Mouse (Mus musculus) cerebellum, adult (tissue): Measurements from ENCODE around the gene Gstt3.

ENCODE experiments used
- ATAC-seq: cut with Nextera tagmentation; 2 replicates; pipeline ENCODE4 v1.9.2; 2017; ENCODE audit warnings: mild to moderate bottlenecking, moderate library complexity, mixed read lengths; ENCODE audit not compliant: insufficient number of reproducible peaks, low FRiP score, low TSS enrichment

Gene Gstt3

DNA sequence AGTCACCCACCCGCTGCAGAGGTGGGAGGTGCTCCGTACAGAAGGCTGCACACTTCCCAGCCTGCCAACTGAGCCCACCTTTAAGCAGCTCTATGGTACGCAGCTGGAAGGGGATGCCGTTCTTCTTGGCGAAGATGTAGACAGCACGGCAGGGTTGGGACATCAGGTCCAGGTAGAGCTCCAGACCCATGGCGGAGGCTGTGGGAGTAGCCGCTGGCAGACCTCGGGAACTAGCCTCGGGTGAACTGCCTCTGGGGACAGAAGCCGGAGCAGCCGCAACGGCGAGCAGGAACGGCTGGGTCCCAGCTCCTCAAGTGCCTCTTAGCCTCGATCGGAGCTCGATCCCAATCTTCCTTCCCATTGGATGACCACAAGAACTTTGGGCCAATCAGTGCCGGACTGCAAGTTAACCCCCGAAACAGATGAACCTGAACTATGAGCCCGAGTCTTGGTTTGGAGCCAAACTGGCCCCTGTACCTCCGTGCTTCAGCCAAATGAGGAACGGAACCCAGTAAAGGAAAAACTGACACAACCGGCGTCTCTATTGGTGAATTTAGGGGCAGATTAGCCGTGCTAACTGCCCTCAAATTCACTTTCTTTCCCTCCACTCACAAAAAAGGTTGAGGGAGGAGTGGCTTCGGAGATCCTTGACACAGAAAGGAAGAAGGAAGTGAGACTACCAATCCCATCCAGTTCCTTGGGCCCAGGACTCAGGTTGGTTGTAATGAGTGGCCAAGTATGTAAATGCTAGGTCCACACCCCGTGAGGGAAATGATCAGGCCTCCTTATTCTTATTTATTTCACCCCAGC is at the start of gene Gstt3, which contains the start of gene Gm20441:
TSS of gene Gstt3 (minus strand) at position 646 of the 810 bp plus-strand sequence.
TSS of gene Gm20441 (minus strand) at position 186 of the 810 bp plus-strand sequence.
- 0 out of 2 replicates have a peak, but pooled peaks have one; percentile 40 for ATAC-seq

DNA sequence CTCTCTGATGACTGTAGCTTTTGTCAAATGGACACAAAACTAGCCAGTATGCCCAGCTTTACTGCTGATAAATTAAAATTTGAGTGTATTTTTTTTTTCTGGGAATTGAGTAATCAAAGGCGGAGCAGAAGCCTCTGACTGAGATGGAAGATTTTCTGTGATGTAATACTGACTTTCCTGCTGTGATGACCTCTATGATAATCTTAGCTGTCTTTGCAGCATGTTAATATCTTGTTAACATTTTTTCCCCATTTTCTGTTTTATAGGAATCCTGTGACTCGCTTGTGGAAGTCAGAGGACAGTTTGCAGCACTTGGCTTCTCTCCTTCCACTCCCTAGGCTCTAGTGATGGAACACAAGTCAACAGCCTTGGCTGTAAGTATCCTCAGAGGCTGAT is 49.1 kb upstream of the Gstt3 start:
- ATAC-seq, result no peak

DNA sequence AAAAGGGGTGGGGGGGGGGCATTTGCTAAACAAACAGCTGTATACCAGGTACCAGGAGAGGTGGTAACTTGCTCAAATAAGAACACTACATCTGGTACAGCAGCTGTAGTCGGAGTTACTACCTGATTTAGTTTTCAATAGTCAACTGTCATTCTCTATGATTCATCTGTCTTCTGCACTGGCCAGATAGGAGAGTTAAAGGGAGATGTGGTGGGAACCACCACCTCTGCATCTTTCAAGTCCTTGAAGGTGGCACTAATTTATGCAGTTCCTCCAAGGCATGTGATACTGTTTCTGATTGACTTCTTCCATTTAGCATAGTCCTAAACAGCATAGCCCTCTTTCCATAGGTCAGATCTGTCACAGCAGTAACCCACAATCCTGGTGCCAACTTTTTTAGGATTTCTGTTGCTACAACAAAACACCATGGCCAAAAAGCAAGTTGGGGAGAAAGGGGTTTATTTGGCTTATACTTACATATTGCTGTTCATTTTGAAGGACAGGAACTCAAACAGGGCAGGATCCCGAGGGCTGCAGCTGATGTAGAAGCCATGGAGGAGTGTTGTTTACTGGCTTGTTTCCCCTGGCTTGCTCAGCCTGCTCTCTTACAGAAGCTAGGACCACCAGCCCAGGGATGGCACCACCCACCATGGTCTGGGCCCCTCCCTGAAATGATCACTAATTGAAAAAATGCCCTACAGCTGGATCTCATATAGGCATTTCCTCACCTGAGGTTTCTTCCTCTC is 48.5 kb upstream of the Gstt3 start:
- no peak for ATAC-seq

DNA sequence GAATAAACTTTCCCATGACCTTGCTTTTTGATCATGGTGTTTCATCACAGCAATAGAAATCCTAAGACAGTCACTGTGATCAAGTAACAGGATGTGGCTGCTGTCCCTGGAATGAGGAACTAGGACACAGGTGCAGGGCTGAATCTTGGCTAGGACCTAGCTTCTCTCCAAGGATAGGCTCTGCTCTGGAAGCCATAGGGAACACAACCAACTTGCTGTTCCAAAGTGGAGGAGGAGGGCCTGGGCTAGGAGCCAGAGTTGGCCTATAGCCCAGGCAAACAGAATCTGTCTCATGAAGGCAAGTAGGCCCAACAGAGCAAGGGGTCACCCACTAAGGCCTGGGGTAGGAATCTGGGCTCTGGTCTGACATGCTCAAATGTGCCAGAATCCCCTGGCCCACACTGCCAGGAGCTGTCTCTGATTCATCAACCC is 47.3 kb upstream of the Gstt3 start:
- peak; percentile 90 for ATAC-seq

DNA sequence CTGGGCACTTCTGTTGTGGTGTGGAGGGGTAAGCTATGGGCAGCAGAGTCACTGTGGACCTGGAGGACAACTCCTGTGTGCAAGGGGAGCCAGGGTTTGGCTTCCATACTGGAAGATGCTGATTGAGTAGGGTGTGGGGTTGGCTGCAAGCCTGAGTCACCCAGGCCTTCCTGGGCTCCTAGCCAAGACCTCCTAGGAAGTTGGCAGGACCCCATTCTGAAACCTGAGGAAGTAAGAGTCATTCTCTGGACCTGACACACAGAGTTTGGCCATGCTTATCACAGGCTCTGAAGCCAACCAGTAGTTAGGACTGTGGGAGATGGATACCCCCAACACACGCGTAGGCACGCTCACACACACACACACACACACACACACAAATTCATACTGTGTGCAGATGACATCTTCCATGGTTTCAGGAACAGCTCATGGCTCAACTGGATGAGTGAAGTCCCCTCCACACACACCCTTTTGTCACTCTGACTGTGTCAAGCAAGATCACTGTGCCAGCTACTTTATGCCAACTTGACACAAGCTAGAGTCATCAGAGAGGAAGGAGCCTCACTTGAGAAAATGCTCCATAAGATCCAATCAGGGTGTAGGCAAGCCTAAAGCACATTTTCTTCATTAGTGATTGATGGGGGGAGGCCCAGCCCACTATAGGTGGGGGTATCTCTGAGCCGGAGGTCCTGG is 46.6 kb upstream of the Gstt3 start:
- ATAC-seq, result no peak

DNA sequence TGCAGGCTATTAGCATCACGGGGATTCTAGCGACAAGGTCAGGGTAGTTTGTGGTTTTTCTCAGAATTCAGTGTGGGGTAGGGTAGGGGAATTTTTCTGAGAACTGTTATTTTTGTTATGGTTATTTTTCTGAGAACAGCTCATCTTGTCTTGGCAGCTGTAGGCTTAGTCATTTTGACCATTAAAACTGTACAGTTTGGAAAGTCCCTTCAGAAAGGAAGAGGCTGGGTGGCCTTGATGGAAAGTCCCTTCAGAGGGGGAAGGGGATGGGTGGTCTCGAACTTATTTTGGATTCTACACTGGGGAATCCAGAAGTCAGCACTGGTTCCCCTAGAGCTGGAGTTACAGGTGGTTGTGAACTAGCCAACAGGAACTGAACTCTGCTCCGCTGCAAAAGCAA is 43.3 kb upstream of the Gstt3 start:
- no peak for ATAC-seq

DNA sequence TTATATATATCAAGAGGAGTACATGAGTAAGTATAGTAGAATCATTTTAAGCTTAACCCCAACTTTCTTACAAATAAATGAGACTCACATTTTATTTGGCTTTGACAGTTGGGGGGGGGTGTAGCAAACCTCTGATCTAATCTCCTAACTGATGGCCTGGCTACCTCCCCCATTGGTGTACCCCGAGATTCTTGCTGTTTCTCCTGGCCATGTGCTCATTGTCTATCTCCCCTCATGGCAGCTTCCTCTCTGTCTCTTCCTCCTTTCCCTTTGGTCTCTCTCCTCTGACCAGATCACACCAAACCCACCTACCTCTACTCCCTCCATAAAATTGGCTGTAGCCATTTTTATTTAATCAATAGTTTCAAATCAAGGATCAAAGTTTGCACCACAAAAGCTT is 42.6 kb upstream of the Gstt3 start:
- no peak for ATAC-seq

DNA sequence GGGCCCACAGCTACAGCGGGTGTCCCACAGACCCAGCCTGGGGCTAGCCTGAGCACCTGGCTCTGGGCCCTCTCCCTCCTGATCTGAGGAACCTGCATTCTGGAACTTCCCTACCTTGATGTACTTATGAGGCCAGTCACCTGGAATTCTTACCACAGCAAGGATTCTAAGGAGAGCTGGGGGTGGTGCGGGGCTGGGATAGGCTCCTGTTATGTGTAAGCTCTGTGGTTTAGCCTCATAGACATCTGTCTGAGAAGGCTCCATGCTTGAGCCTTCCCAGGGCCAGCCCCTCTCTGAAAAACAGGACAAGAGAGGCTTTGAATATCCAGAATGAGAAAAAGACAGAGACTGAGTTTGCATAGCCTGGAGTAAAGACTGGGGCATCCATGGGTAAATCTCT is 41.2 kb upstream of the Gstt3 start, which contains the start of gene Gstt4:
TSS of gene Gstt4 (minus strand) at position 101 of the 400 bp plus-strand sequence.
- no peak for ATAC-seq

DNA sequence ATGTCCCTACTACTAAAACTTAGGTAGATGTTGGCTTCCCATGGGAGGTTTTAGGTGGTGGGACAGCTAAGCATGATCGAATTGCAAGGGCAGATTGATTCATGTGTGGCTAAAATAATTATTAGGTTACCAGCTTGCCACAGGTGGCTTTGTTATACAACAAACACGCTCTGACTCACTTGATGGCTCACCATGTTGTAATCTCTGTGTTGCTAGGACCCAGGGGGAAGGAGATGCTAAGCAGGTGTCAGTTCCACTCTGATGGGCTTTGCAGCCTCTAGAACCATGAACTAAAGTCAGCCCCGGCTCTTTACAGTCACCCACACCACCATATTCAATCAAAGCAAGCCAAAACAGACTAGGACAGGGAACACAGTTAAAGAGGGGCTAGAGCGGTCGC is 38.7 kb upstream of the Gstt3 start:
- ATAC-seq, result no peak

DNA sequence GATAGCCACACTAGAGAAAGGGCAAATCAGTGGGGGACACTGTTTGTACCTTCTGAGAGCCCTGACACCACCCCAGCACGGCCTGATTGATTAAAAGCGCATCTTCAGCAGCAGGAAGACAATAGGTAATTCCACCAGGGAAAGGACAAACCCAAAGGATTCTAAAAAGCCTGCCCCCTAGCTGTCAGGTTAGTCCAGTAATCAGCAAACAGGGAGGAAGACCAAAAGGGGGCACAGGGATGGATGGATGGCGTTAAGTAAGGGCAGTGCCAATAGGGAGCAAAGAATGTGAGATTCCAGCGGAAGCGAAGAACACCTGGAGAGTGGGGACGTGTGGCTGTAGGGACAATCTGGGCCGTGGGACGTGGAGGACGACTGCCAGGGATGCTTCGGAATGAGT is 37.4 kb upstream of the Gstt3 start:
- no peak for ATAC-seq

DNA sequence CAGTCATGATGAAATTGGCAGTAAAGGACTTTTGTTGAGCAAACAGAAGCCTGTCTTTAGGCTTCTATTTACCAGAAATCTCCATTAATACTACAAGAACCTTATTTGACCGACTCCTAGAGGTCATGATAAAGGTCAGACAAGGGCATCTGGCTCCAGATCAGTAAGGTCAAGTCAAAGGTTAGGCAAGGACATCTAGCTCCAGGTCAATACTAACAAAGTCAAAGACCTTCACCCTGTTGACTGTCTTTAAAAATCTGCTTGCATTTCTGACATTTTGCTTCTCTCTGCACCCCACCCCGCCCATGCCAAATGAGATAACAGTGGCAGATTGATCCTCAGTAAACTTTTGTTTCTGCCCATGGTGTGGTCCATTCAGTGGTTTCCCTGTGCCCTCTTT is 23.0 kb upstream of the Gstt3 start:
- no peak for ATAC-seq

DNA sequence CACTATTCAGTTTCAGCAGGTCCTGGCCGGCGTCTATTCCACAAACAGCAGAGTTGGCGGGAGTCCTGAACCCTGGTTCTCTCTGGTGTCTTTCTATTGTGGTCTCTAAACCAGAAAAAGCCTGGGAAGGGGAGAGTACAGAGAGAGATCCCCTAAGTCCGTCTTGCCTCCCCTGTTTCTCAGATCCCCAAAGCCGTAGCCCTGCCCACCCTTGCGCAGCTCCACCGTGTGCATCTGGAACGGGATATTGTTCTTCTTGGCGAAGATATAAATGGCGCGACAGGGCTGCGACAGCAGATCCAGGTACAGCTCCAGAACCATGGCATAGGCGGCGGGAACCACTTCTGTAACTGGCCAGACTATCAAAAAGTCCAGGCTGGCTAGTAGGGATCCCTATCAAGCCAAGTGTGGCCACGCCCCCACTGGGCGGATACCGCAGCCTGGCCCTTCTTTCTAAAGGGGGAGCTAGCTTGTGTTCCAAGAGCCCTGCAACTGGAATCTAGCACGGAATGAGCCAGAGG is 17.0 kb upstream of the Gstt3 start, which contains the start of gene Gstt1:
TSS of gene Gstt1 (minus strand) at position 409 of the 521 bp plus-strand sequence.
- ATAC-seq, result peak; percentile 54

DNA sequence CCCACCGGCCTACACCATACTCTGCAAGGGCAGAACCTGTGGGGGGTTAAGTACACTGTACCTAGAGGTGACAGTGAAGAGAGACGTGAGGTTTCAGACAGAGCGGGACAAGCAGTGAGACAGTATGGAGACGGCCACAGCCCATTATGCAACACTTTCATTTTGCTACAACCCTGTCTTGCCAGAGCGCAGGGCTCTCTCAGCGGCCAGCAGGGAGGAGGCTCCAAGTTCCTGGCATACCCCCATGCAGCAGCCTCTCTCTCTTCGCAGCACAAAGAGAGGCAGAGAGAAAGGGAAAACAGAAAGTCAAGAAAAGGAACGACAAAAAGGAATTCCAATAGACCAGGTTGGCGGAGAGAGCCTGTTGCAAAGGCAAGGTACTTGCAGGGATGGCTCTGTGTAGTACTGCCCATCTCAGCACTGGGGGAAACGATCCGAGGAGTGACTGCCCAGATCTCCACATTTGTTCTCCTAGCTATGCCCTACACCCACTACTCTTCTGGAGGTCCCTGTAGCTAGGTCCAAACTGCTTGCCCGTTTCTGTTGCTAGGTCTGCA is 16.5 kb upstream of the Gstt3 start:
- ATAC-seq, result peak; percentile 90

DNA sequence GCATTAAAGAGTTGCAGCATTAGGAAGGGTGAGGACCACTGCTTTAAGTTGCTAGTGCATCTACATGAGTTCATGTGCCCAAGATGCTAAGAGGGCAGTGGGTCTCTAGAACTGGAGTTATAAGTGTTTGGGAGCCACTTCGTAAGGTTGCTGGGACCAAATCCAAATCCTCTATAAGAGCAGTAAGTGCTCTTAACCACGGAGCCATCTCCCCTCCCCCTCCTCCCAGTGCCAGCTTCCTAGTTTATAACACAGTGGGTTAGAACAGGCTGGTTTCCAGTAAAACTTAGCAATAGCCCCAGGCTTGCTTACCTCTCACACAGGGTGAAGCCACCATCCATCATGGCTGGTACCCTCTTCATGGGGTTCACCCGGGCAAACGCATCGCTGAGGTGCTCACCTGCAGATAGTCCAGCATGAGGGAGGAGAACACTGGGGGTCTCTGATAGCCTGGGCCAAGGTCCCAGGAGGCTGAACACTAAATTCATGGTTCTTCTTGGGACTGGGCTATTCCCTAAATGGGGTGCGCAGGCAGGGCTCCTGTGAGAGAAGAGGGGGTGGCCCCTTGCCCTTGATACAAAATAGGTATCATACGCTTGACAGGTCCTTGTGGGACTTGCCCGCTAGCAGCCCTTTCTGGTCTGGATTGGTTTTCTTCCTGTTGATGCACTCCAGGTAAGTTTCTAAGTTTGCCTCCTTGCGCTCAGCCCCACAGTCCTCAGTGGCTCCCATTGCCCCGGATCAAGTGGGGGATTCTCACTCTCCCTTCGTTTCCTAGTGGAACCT is 15.7 kb upstream of the Gstt3 start:
- ATAC-seq, result no peak

DNA sequence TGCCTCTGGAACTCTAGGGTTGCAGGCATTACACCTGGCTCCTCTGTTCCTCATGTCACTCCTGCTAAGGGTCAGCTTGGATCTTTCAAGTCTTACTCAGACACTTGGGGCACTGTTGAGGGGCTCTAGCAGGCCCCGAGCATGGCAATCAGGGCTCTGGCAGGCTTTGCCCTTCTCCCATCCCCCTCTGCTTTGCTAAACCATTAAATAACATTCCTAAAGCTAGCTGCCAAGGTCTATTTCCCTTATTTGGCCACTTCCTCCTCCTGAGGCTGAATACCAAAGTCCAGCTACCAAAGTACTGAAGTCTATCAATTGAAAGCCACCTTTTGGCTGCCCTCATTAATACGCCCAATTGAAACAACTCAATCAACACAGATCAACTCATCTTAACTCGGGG is 13.7 kb upstream of the Gstt3 start:
- ATAC-seq, result no peak

DNA sequence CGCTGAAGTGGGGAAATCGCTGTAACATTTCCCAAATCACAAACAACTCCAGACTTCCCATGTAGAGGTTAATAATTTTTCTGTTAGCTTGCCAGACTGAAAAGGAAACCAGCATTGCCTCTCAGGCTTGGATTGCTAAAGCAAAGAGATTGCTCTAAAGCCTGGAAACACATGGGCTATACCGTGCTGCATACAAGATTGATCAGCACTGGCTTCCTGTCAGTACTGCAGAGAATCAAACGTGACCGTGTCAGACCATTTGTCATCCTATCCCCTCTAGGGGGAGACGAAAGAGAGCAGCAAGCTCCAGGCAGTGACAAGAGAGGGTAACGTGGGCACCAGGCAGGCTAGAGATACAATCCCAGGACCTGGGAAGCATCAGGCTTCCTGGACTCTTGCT is 9.6 kb upstream of the Gstt3 start:
- no peak for ATAC-seq

DNA sequence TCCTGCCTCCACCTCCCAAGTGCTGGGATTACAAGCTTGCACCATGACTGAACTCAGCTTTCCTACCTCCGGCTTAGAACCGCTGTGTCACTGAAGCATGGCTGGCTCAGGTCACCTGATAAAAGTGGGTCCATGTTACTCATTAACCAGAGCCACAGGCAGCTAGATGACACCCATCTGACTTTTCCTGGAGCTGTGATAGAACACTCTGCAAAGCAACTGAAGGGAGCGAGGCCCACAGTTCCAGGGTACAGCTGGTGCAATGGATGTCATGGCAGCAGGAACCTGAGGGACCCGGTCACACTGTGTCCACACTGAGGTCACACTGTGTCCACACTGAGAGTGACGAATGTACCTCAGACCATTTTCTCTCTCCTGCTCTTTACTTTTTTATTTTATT is 8.6 kb upstream of the Gstt3 start:
- ATAC-seq, result no peak

DNA sequence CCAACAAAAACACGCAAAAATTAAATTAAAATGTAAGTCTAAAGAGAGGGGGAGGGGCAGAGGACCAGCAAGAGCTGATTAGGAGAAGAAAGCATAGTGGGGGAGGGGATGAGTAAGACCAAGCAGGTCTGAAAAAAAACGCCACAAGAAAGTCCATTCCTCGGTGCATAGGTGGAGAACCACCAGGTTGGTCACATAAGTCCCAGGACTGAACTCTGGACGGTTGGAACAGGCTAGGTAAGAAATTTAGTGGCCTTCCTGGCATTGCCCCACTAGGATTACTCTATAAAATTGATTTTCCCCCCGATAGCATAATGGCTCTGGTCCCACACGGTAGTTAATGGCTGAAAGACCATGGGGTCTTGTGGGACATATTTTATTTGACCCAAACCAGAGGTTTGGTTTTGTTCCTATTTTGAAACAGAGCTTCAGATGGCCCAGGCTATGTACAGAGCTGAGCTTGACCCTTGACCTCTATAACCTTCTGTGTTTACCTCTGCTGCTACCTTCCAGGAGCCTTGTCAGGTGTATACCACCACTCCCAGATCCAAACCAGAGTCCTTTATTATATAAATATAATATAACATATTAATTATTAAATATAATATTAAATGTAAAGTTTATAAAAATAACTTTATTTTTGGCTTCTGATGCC is 8.0 kb upstream of the Gstt3 start:
- ATAC-seq, result no peak

DNA sequence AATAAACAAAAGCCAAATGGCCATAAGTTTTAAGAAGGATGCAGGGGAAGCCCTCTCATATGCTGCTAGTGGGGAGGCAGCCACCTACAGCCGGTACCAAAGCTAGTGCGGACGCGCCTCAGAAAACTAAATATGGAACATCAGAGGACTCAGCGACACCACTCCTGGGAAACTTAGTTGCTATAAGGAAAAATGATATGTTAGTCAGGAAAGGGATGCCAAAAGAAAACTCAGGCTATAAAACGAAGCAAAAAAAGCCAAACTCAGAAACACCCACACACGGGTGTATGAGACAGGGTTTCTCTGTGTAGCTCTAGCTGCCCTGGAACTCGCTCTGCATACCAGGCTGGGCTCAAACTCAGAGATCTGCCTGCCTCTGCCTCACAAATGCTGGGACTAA is 7.1 kb upstream of the Gstt3 start:
- ATAC-seq, result no peak
